Mouse (Mus musculus): ENCODE results near the gene Eef1akmt4. TPM values are rescaled to one million over a fixed set of nuclear protein-coding genes. Genes with fewer than 3 reads are reported as not detected.
"Not testable (repeated sequence)": the region's sequence is repeated elsewhere in the genome, so short reads cannot be mapped to it uniquely, and the experiment has no call there.

Eef1akmt4 gene
- polyA plus RNA-seq, 1 experiment from 2014 or later: 26.0 TPM

- ATAC-seq (ENCODE audit: insufficient read depth, low FRiP score): peak; percentile 97
- H3K9me3 ChIP-seq (replicated peaks; ENCODE audit: control insufficient read depth, low read length): no peaks in the 10 kb centered on the region
- H3K4me3 ChIP-seq (replicated peaks; ENCODE audit: low read length): peak within 1 kb of the TSS; percentile 91
- H3K9ac ChIP-seq (ENCODE audit: low read length): peak within 1 kb of the TSS; percentile 87
- H3K27ac ChIP-seq (ENCODE audit: low read length): peak within 1 kb of the TSS; percentile 81
- peaks cover 8% of the 10 kb centered on the region for H3K36me3 ChIP-seq (ENCODE audit: control insufficient read depth, insufficient read depth, low read length)
- H3K27me3 ChIP-seq (ENCODE audit: control insufficient read depth, insufficient read depth, low read length): no peaks in the 10 kb centered on the region
- peaks cover 12% of the 10 kb centered on the region for H3K4me1 ChIP-seq (ENCODE audit: control insufficient read depth, insufficient read depth, low read length)
- 2% methylated on average over 46 of the region's 46 CpGs for WGBS
- H3K4me2 ChIP-seq (ENCODE audit: low read depth, low read length): peak within 1 kb of the TSS; percentile 95
These were observed 39.9 kb downstream of the Eef1akmt4 start, which contains the start of gene Psmd2 for GRCm38 (mm10) chr16:20651076-20651946. Gene Psmd2 (plus strand): TSS chr16:20651652.

GRCm38 (mm10) chr16:20651947-20652310 is 40.5 kb downstream of the Eef1akmt4 start:
- peak overlapping the region; percentile 87 for H3K9ac ChIP-seq (ENCODE audit: low read length)
- ATAC-seq (ENCODE audit: insufficient read depth, low FRiP score): no peak
- WGBS: 8% methylated on average over 12 of the region's 12 CpGs
- peaks cover 8% of the 10 kb centered on the region for H3K36me3 ChIP-seq (ENCODE audit: control insufficient read depth, insufficient read depth, low read length)
- peaks cover 12% of the 10 kb centered on the region for H3K4me1 ChIP-seq (ENCODE audit: control insufficient read depth, insufficient read depth, low read length)
- H3K27ac ChIP-seq (ENCODE audit: low read length): peak overlapping the region; percentile 26; the same call in 1 of the 2 replicates
- H3K4me2 ChIP-seq (ENCODE audit: low read depth, low read length): peak overlapping the region; percentile 95
- H3K4me3 ChIP-seq (replicated peaks; ENCODE audit: low read length): peak overlapping the region; percentile 91
- no peaks in the 10 kb centered on the region for H3K9me3 ChIP-seq (replicated peaks; ENCODE audit: control insufficient read depth, low read length)
- H3K27me3 ChIP-seq (ENCODE audit: control insufficient read depth, insufficient read depth, low read length): no peaks in the 10 kb centered on the region

- Histone ChIP-seq H3K4me3 (replicated peaks; ENCODE audit: low read length) (no peak overlapping the region), H3K36me3 (ENCODE audit: control insufficient read depth, insufficient read depth, low read length) (peaks cover 8% of the 10 kb centered on the region), H3K27ac (ENCODE audit: low read length) (no peak overlapping the region), H3K4me1 (ENCODE audit: control insufficient read depth, insufficient read depth, low read length) (peaks cover 12% of the 10 kb centered on the region), H3K27me3 (ENCODE audit: control insufficient read depth, insufficient read depth, low read length) (no peaks in the 10 kb centered on the region), H3K9me3 (replicated peaks; ENCODE audit: control insufficient read depth, low read length) (no peaks in the 10 kb centered on the region), H3K4me2 (ENCODE audit: low read depth, low read length) (no peak overlapping the region), H3K9ac (ENCODE audit: low read length) (no peak overlapping the region)
- 51% methylated on average over 2 of the region's 2 CpGs for WGBS
- ATAC-seq (ENCODE audit: insufficient read depth, low FRiP score): no peak
These were observed 41.9 kb downstream of the Eef1akmt4 start for GRCm38 (mm10) chr16:20653315-20653714.

GRCm38 (mm10) chr16:20657661-20658060 is 46.3 kb downstream of the Eef1akmt4 start:
- Histone ChIP-seq H3K36me3 (ENCODE audit: control insufficient read depth, insufficient read depth, low read length) (peaks cover 33% of the 10 kb centered on the region), H3K27ac (ENCODE audit: low read length) (no peak overlapping the region), H3K9me3 (replicated peaks; ENCODE audit: control insufficient read depth, low read length) (no peaks in the 10 kb centered on the region), H3K4me2 (ENCODE audit: low read depth, low read length) (no peak overlapping the region), H3K4me3 (replicated peaks; ENCODE audit: low read length) (no peak overlapping the region), H3K27me3 (ENCODE audit: control insufficient read depth, insufficient read depth, low read length) (no peaks in the 10 kb centered on the region), H3K4me1 (ENCODE audit: control insufficient read depth, insufficient read depth, low read length) (peaks cover 6% of the 10 kb centered on the region), H3K9ac (ENCODE audit: low read length) (no peak overlapping the region)
- no peak for ATAC-seq (ENCODE audit: insufficient read depth, low FRiP score)
- 95% methylated on average over 4 of the region's 4 CpGs for WGBS

GRCm38 (mm10) chr16:20668013-20668412 is 56.6 kb downstream of the Eef1akmt4 start, which contains the start of gene Eif4g1:
Gene Eif4g1 (plus strand): TSS chr16:20668313.
- H3K36me3 ChIP-seq (ENCODE audit: control insufficient read depth, insufficient read depth, low read length); H3K27ac ChIP-seq (ENCODE audit: low read length); H3K27me3 ChIP-seq (ENCODE audit: control insufficient read depth, insufficient read depth, low read length); H3K4me3 ChIP-seq (replicated peaks; ENCODE audit: low read length); H3K4me2 ChIP-seq (ENCODE audit: low read depth, low read length); ATAC-seq (ENCODE audit: insufficient read depth, low FRiP score); H3K9ac ChIP-seq (ENCODE audit: low read length); H3K9me3 ChIP-seq (replicated peaks; ENCODE audit: control insufficient read depth, low read length); H3K4me1 ChIP-seq (ENCODE audit: control insufficient read depth, insufficient read depth, low read length): not testable (repeated sequence)
- WGBS: 100% methylated on average over 3 of the region's 6 CpGs

MicroRNAs within 50 kb of the gene (microRNA counts, 519-probe panel; counts per million panel counts)
- microRNA mmu-miR-1224: 2,457 counts per million, percentile 52 among the panel's probes with 10 or more counts

Small RNA genes within 50 kb of the gene (microRNA-seq; reads per million reads assigned to microRNA genes)
- gene Mir1224: 8.6 reads per million, percentile 30 among the genes with 10 or more reads in this experiment

Other genes with a start within 250 kb of the Eef1akmt4 start
- gene Abcc5, start 185.2 kb upstream of the Eef1akmt4 start, polyA plus RNA-seq (2015; fragmentation: Nextera tagmentation; extraction: Ambion mirVana): 59.9 and 60.2 TPM in 2 replicates
- gene Eif2b5, start 112.8 kb upstream of the Eef1akmt4 start, polyA plus RNA-seq (2015; fragmentation: Nextera tagmentation; extraction: Ambion mirVana): 93.0 and 94.7 TPM in 2 replicates
- 17.4 and 17.6 TPM in 2 replicates for gene Dvl3, start 94.6 kb upstream of the Eef1akmt4 start, polyA plus RNA-seq (2015; fragmentation: Nextera tagmentation; extraction: Ambion mirVana)
- 565 and 588 TPM in 2 replicates for gene Ap2m1, start 76.1 kb upstream of the Eef1akmt4 start, polyA plus RNA-seq (2015; fragmentation: Nextera tagmentation; extraction: Ambion mirVana)
- 55.0 and 63.1 TPM in 2 replicates for gene Abcf3, start 63.0 kb upstream of the Eef1akmt4 start, polyA plus RNA-seq (2015; fragmentation: Nextera tagmentation; extraction: Ambion mirVana)
- 3.8 and 4.2 TPM in 2 replicates for gene Vwa5b2, start 22.1 kb upstream of the Eef1akmt4 start, polyA plus RNA-seq (2015; fragmentation: Nextera tagmentation; extraction: Ambion mirVana)
- gene Gm49333, start within 50 bp of the Eef1akmt4 start, polyA plus RNA-seq (2015; fragmentation: Nextera tagmentation; extraction: Ambion mirVana): 0.14 TPM in 1 of 2 replicates, not detected in the other
- 34.0 and 38.2 TPM in 2 replicates for gene Alg3, start 142 bp downstream of the Eef1akmt4 start, polyA plus RNA-seq (2015; fragmentation: Nextera tagmentation; extraction: Ambion mirVana)
- 0.40 and 0.64 TPM in 2 replicates for gene Camk2n2, start 9.7 kb downstream of the Eef1akmt4 start, polyA plus RNA-seq (2015; fragmentation: Nextera tagmentation; extraction: Ambion mirVana)
- gene Ece2, start 18.2 kb downstream of the Eef1akmt4 start, polyA plus RNA-seq (2015; fragmentation: Nextera tagmentation; extraction: Ambion mirVana): 2.4 and 2.6 TPM in 2 replicates
- 291 and 307 TPM in 2 replicates for gene Psmd2, start 40.1 kb downstream of the Eef1akmt4 start, polyA plus RNA-seq (2015; fragmentation: Nextera tagmentation; extraction: Ambion mirVana)
- 144 and 155 TPM in 2 replicates for gene Eif4g1, start 56.7 kb downstream of the Eef1akmt4 start, polyA plus RNA-seq (2015; fragmentation: Nextera tagmentation; extraction: Ambion mirVana)
- gene Fam131a, start 81.6 kb downstream of the Eef1akmt4 start, polyA plus RNA-seq (2015; fragmentation: Nextera tagmentation; extraction: Ambion mirVana): 9.7 and 10.3 TPM in 2 replicates
- gene Polr2h, start 106.1 kb downstream of the Eef1akmt4 start, polyA plus RNA-seq (2015; fragmentation: Nextera tagmentation; extraction: Ambion mirVana): 75.2 and 84.9 TPM in 2 replicates
- gene Clcn2, start 106.2 kb downstream of the Eef1akmt4 start, polyA plus RNA-seq (2015; fragmentation: Nextera tagmentation; extraction: Ambion mirVana): 11.6 and 12.9 TPM in 2 replicates
- gene Chrd, start 121.5 kb downstream of the Eef1akmt4 start, polyA plus RNA-seq (2015; fragmentation: Nextera tagmentation; extraction: Ambion mirVana): 5.2 and 5.6 TPM in 2 replicates
- 1.0 and 1.3 TPM in 2 replicates for gene Thpo, start 122.9 kb downstream of the Eef1akmt4 start, polyA plus RNA-seq (2015; fragmentation: Nextera tagmentation; extraction: Ambion mirVana)

Data from stomach, embryonic 16.5 days (tissue).